Mouse (Mus musculus) left cerebral cortex, postnatal 36 days (tissue): ENCODE results near the gene Vamp1. TPM values are rescaled to one million over a fixed set of nuclear protein-coding genes. Genes with fewer than 3 reads are reported as not detected.

Experiments used
- DNase-seq, 2 experiments: peaks; one replicate each; pipeline ENCODE4 v3.0.0; 2021 to 2022; ENCODE audit warnings: low spot score in 2 of 2, mixed read lengths in 1 of 2
- intact Hi-C: fragments of 180-260 bp; cut with DNase I; formaldehyde crosslinking; loops from one replicate; pipeline ENCODE4 v1.15.1; 2025
- total RNA-seq, 2 experiments: library from RNA; stranded (reverse); gene quantifications; 2 replicates each; pipeline ENCODE4 v1.2.3; 2021

Gene Vamp1
- total RNA-seq, 2 experiments from 2014 or later, result 101 to 114 TPM

DNA sequence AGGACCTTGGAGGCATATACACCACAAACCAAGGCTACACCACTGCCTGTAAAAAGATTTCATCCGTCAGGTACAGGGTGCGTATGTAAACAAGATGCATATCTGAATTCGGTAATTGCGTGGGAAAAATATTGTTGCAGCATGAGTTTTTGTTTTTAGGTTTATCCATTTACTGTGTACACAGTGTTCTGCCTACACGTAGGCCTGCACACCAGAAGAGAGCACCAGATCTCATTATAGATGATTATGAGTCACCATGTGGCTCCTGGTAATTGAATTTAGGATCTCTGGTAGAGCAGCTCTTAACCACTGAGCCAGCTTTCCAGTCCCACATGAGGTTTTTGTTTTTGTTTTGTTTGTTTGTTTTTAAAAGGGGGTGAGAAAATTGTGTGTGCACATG is 18.2 kb upstream of the Vamp1 start:
- no peak for DNase-seq
- intact Hi-C loops, result no loop called here

DNA sequence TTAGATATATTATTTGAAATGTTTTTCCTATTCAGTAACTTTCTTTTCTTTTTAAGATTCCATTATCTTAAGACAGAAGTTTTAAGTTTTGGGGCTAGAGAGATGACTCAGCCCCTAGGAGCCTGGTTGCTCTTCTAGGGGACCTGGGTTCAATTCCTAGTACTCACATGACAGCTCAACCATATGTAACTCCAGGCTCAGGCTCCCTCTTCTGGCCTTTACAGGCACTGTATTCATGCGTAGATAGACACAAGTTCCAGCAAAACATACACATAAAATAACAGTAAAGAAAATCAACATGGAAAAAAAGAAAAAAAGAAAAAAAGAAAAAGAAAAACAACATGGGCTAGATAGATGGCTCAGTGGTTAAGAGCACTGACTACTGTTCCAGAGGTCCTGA is 4.9 kb upstream of the Vamp1 start:
- intact Hi-C loops, result no loop called here
- DNase-seq, result no peak

- no peak for DNase-seq
These were observed 2.7 kb upstream of the Vamp1 start for GRCm38 (mm10) chr6:125212621-125213020.

GRCm38 (mm10) chr6:125213129-125213528 is 2.2 kb upstream of the Vamp1 start:
- intact Hi-C loops, result no loop called here
- DNase-seq, result no peak

More at GRCm38 (mm10) chr6:125212621-125213020, 2.7 kb upstream of the Vamp1 start:
- intact Hi-C loops, result no loop called here

DNA sequence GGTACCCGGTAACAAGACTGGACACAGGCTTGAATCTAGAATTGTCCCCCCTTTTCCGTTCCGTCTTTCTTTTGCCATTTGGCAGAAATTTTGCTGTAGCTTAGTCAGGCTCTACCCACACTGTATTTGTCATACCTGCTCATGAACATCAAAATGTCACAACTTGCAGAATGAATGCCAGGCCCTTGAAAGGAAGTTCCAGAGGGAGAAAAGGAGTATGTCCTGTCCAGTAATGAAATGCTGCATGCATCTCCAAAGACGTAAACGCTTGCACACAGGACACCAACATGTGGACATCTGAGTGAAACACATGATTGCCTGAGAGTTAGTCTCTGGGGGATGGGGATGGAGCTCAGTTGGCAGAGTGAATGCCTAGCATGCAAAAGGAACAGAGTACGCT is 1.6 kb upstream of the Vamp1 start:
- intact Hi-C loops, result no loop called here
- DNase-seq, result no peak

GRCm38 (mm10) chr6:125216898-125217297 is 1.5 kb downstream of the Vamp1 start:
- intact Hi-C loops, result loop anchor here (2.0 kb wide), 1 partner anchor 54 kb away; no protein-coding TSS in a partner anchor
- DNase-seq, result no peak

GRCm38 (mm10) chr6:125217899-125218298 is 2.5 kb downstream of the Vamp1 start:
- DNase-seq, result peak; percentile 34 to 40
- intact Hi-C loops, result loop anchor here (2.0 kb wide), 1 partner anchor 53 kb away; no protein-coding TSS in a partner anchor

DNA sequence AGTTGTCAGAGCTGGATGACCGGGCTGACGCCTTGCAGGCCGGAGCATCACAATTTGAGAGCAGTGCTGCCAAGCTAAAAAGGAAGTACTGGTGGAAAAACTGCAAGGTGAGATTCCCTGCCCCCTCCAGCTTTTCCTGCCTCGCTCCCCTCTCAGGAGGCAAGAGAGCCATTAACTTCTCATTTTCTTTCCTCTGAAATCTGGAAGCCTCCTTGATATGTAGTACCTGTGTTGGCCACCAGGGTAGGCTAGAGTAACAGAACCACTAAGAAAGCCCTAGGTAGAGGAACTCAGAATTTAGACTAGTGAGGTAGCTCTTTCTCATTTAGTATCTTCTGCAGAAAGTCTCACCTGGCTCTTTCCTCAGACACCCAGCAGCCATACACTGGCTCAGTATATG is 3.6 kb downstream of the Vamp1 start:
- intact Hi-C loops, result no loop called here
- DNase-seq, result peak; percentile 38 to 56

DNA sequence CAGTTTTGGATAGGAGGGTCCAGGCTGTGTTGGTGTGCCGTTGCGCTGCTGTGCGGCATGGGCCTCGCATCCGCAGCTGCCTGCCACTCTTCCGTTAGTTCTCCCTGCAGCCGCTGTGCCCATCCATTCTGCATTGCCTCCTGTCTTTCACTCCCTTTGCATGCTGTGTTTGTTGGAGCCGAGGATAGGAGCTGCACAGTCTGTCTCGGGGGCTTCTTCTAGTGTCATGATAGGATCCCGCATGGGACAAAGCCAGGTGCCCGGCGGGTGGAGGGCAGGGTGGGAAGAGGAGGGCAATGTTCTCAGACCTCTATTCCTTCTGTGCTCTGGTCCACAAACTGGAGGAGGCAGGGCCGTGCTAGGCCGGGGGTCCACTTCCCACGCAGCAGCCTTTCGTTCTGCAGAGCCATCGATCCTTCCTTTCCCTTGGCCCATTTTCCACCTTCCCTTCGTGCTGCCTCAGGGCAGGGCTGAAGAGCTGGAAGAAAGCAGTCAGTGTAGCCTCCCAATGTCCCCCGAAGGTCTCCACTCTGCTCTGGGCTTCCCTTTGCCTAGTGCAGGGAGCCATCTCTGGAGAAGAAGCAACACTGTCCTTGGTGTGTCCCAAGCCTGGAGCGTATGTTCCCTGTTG is 5.9 kb downstream of the Vamp1 start:
- intact Hi-C loops, result no loop called here
- DNase-seq, result no peak

GRCm38 (mm10) chr6:125222146-125222545 is 6.8 kb downstream of the Vamp1 start:
- intact Hi-C loops, result no loop called here
- DNase-seq, result no peak

- DNase-seq, result no peak
- intact Hi-C loops, result no loop called here
These were observed 7.2 kb downstream of the Vamp1 start for GRCm38 (mm10) chr6:125222577-125222976.

DNA sequence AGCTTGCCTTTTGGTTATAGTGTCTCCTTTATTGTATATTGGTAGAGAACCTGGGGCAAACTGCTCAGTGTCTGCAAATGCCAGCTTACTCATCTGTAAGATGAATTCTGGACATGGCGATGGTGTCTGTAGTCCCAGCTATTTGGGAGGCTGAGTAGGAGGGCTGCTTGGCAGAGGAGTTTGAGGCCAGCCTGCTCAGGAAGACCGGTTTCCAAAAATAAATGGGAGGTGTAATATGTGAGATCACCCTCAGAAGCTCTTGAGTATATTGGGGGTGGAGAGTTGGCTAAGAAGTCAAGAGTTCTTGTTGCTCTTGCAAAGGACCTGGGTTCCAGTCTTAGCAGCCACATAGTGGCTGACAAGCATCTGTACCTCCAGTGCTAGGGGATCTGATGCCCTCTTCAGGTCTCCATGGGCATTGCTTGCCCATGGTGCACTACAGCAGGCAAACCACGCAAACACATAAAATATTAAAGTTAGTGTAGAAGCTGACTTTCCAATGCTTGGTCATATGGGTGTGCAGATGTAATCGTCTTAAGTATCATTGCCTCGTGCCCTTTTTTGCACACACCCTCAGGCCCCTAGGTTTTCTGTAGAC is 10.3 kb downstream of the Vamp1 start:
- intact Hi-C loops, result no loop called here
- peak in 1 of 2 experiments; percentile 50 for DNase-seq

GRCm38 (mm10) chr6:125230571-125230970 is 15.2 kb downstream of the Vamp1 start:
- intact Hi-C loops, result no loop called here
- DNase-seq, result no peak

GRCm38 (mm10) chr6:125231117-125232044 is 16.0 kb downstream of the Vamp1 start, which contains the start of gene Tapbpl:
Gene Tapbpl (minus strand): TSS chr6:125231860.
- DNase-seq, result peak; percentile 31 to 40
- intact Hi-C loops, result no loop called here

- DNase-seq, result no peak
- intact Hi-C loops, result no loop called here
These were observed 16.7 kb downstream of the Vamp1 start for GRCm38 (mm10) chr6:125232045-125232437.

DNA sequence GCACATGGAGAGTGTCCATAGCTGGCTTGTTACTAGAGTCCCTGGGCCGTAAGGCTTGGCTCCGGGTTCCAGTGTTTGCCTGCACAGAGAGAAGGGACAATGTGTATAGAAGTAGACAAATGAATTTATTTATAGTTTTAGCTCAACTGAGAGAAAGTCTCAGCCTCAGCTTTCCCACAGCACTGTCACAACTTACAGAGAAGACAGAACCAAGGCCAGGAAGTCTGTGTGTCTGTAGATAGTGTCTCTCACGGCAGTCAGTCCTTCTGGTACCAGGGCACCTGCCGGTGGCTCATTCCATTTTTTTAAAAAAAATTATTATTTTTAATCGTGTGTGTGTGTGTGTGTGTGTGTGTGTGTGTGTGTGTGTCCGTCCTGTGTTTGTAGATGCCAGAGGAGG is 17.2 kb downstream of the Vamp1 start:
- intact Hi-C loops, result no loop called here
- DNase-seq, result no peak

GRCm38 (mm10) chr6:125233816-125234519 is 18.6 kb downstream of the Vamp1 start:
- no peak for DNase-seq
- intact Hi-C loops, result no loop called here

DNA sequence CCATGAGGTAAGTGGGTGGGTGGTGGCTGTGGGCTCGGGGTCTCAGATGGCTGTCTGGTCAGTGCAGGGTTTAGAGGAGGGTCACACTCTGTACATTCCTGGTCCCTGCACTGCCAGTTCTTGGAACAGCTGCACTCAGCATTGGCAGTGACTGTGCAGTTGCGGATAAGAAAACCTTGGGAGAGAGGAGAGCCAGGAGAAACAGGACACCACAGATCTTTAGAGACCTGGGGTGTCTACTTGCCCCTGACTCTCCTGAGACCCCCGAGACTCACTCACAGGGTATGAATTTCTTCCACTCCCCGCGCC is 19.1 kb downstream of the Vamp1 start:
- no peak for DNase-seq
- intact Hi-C loops, result no loop called here

- no peak for DNase-seq
- intact Hi-C loops, result no loop called here
These were observed 21.0 kb downstream of the Vamp1 start for GRCm38 (mm10) chr6:125236341-125236740.

- DNase-seq, result no peak
- intact Hi-C loops, result no loop called here
These were observed 21.4 kb downstream of the Vamp1 start, which contains the start of gene Cd27 for GRCm38 (mm10) chr6:125236782-125237181. Gene Cd27 (minus strand): TSS chr6:125237010.
